Mouse (Mus musculus) liver, adult 2 months (tissue): ENCODE measurements at regions not wholly inside any gene's neighbourhood (a gene's known extent, or its start where the extent isn't known, plus 50 kb on each side); places are given as distances from the start of the nearest gene placed in this dataset.

Experiments used
- DNase-seq: peaks from one replicate; pipeline ENCODE4 v3.0.0-alpha.2; 2011; ENCODE audit warnings: low read depth, low spot score; ENCODE audit errors: extremely low read depth
- H3K27ac ChIP-seq: fragments of 200-500 bp; replicated peaks from 2 replicates; pipeline ENCODE4 v1.5.1; 2012; ENCODE audit warnings: low read depth, mild to moderate bottlenecking, control low read depth, inconsistent platforms, low read length; ENCODE audit not compliant: insufficient read depth
- H3K27me3 ChIP-seq: fragments of 200-500 bp; 2 replicates; pipeline ENCODE4 v1.6.1; 2012; ENCODE audit warnings: mild to moderate bottlenecking, moderate library complexity, low read length, inconsistent platforms; ENCODE audit not compliant: control insufficient read depth, insufficient read depth
- H3K36me3 ChIP-seq: fragments of 200-500 bp; 2 replicates; pipeline ENCODE4 v1.6.1; 2012; ENCODE audit warnings: low read length, inconsistent platforms; ENCODE audit not compliant: control insufficient read depth, insufficient read depth
- H3K4me1 ChIP-seq: fragments of 200-500 bp; 2 replicates; pipeline ENCODE4 v1.6.1; 2011; ENCODE audit warnings: low read length; ENCODE audit not compliant: control insufficient read depth, insufficient read depth
- H3K4me3 ChIP-seq: fragments of 200-500 bp; 2 replicates; pipeline ENCODE4 v1.5.1; 2011; ENCODE audit warnings: low read depth, mild to moderate bottlenecking, control low read depth, low read length, moderate library complexity; ENCODE audit not compliant: insufficient read depth
- H3K79me2 ChIP-seq: fragments of 200-500 bp; 2 replicates; pipeline ENCODE4 v1.6.1; 2012; ENCODE audit warnings: inconsistent platforms, mild to moderate bottlenecking, low read length, moderate library complexity; ENCODE audit not compliant: control insufficient read depth, insufficient read depth
- H3K9ac ChIP-seq: fragments of 200-500 bp; 2 replicates; pipeline ENCODE4 v1.6.1; 2012; ENCODE audit warnings: low read depth, mild to moderate bottlenecking, control low read depth, inconsistent platforms, low read length
- CTCF ChIP-seq: fragments of 200-500 bp; IDR thresholded peaks from 2 replicates; pipeline ENCODE4 v1.5.1; 2011; ENCODE audit warnings: low read depth, low read length, control low read depth
- POLR2A ChIP-seq: fragments of 200-500 bp; IDR thresholded peaks from 2 replicates; pipeline ENCODE4 v1.6.1; 2011; ENCODE audit warnings: low read length, control low read depth; ENCODE audit not compliant: insufficient read depth; ENCODE audit errors: extremely low read depth
- WGBS: fragments of 180-500 bp; shearing (Covaris S2); methylation state at CpG from one replicate; pipeline ENCODE4 v1.1.7; 2018; 5-methylcytosine and 5-hydroxymethylcytosine counted together

GRCm38 (mm10) chr5:42448644-42449043, 380.9 kb downstream of the Gm16223 start:
- no peak for DNase-seq
- Histone ChIP-seq H3K9ac (no peak overlapping the region), H3K36me3 (no peaks in the 10 kb centered on the region), H3K4me1 (peaks cover 8% of the 10 kb centered on the region; the same call in 1 of the 2 replicates), H3K27me3 (no peaks in the 10 kb centered on the region), H3K4me3 (no peak overlapping the region), H3K79me2 (no peaks in the 10 kb centered on the region), H3K27ac (no peak overlapping the region)
- WGBS, result 60% methylated on average over 2 of the region's 2 CpGs
- TF ChIP-seq POLR2A (no peak), CTCF (no peak)

- Histone ChIP-seq H3K79me2 (no peaks in the 10 kb centered on the region), H3K27ac (no peak overlapping the region), H3K9ac (no peak overlapping the region), H3K27me3 (no peaks in the 10 kb centered on the region), H3K4me1 (peaks cover 8% of the 10 kb centered on the region; the same call in 1 of the 2 replicates), H3K4me3 (no peak overlapping the region), H3K36me3 (no peaks in the 10 kb centered on the region)
- TF ChIP-seq CTCF (no peak), POLR2A (no peak)
- DNase-seq, result peak; percentile 85
- WGBS, result 16% methylated on average over 2 of the region's 2 CpGs
Measured at GRCm38 (mm10) chr5:42449581-42449980, 381.8 kb downstream of the Gm16223 start.

GRCm38 (mm10) chr5:42453707-42454106, 385.9 kb downstream of the Gm16223 start:
- no peaks in the 10 kb centered on the region for H3K27me3 ChIP-seq
- H3K36me3 ChIP-seq, result no peaks in the 10 kb centered on the region
- no peaks in the 10 kb centered on the region for H3K79me2 ChIP-seq
- H3K27ac ChIP-seq, result no peak overlapping the region
- peaks cover 8% of the 10 kb centered on the region; the same call in 1 of the 2 replicates for H3K4me1 ChIP-seq
- DNase-seq, result no peak
- 37% methylated on average over 3 of the region's 3 CpGs for WGBS
- no peak overlapping the region for H3K9ac ChIP-seq
- H3K4me3 ChIP-seq, result no peak overlapping the region
- no peak for TF ChIP-seq POLR2A
- no peak for TF ChIP-seq CTCF

- Histone ChIP-seq H3K9ac (no peak overlapping the region), H3K4me3 (no peak overlapping the region), H3K79me2 (no peaks in the 10 kb centered on the region), H3K4me1 (no peaks in the 10 kb centered on the region), H3K36me3 (no peaks in the 10 kb centered on the region), H3K27me3 (no peaks in the 10 kb centered on the region), H3K27ac (no peak overlapping the region)
- no peak for DNase-seq
- WGBS, result 89% methylated on average over 1 of the region's 1 CpGs
- TF ChIP-seq POLR2A (no peak), CTCF (no peak)
Measured at GRCm38 (mm10) chr5:42461195-42461594, 393.4 kb downstream of the Gm16223 start.

- Histone ChIP-seq H3K4me1 (no peaks in the 10 kb centered on the region), H3K4me3 (no peak overlapping the region), H3K79me2 (no peaks in the 10 kb centered on the region), H3K9ac (no peak overlapping the region), H3K27me3 (no peaks in the 10 kb centered on the region), H3K36me3 (no peaks in the 10 kb centered on the region), H3K27ac (no peak overlapping the region)
- TF ChIP-seq CTCF, result no peak
- no peak for TF ChIP-seq POLR2A
- DNase-seq, result no peak
Measured at GRCm38 (mm10) chr5:42464814-42465213, 397.1 kb downstream of the Gm16223 start.

- H3K4me1 ChIP-seq, result no peaks in the 10 kb centered on the region
- H3K4me3 ChIP-seq, result no peak overlapping the region
- no peak overlapping the region for H3K9ac ChIP-seq
- no peak overlapping the region for H3K27ac ChIP-seq
- TF ChIP-seq CTCF (no peak), POLR2A (no peak)
- DNase-seq, result no peak
- no peaks in the 10 kb centered on the region for H3K79me2 ChIP-seq
- H3K27me3 ChIP-seq, result no peaks in the 10 kb centered on the region
- H3K36me3 ChIP-seq, result no peaks in the 10 kb centered on the region
- 69% methylated on average over 4 of the region's 4 CpGs for WGBS
Measured at GRCm38 (mm10) chr5:42473493-42473892, 405.7 kb downstream of the Gm16223 start.
